Mouse (Mus musculus) neural tube, embryonic 13.5 days (tissue): ENCODE measurements at regions not wholly inside any gene's neighbourhood (a gene's known extent, or its start where the extent isn't known, plus 50 kb on each side); places are given as distances from the start of the nearest gene placed in this dataset.

ENCODE experiments used
- ATAC-seq: fragments of 200-750 bp; cut with Nextera tagmentation; 2 replicates; pipeline ENCODE4 v1.8.0; 2017; ENCODE audit warnings: low read depth, mild to moderate bottlenecking, moderate TSS enrichment, moderate library complexity
- H3K27ac ChIP-seq: fragments of 300-500 bp; sonication (generic); replicated peaks from 2 replicates; pipeline ENCODE4 v1.5.1; 2015; ENCODE audit warnings: moderate library complexity, mild to moderate bottlenecking, inconsistent platforms
- H3K27me3 ChIP-seq: fragments of 300-500 bp; sonication (generic); 2 replicates; pipeline ENCODE4 v1.6.1; 2015; ENCODE audit warnings: mild to moderate bottlenecking, inconsistent platforms
- H3K36me3 ChIP-seq: fragments of 300-500 bp; sonication (generic); 2 replicates; pipeline ENCODE4 v1.6.1; 2015; ENCODE audit warnings: mild to moderate bottlenecking, inconsistent platforms
- H3K4me1 ChIP-seq: fragments of 300-500 bp; sonication (generic); replicated peaks from 2 replicates; pipeline ENCODE4 v1.6.1; 2015; ENCODE audit warnings: inconsistent platforms
- H3K4me2 ChIP-seq: fragments of 300-500 bp; sonication (generic); 2 replicates; pipeline ENCODE4 v1.6.1; 2015; ENCODE audit warnings: inconsistent platforms, mild to moderate bottlenecking, moderate library complexity
- H3K4me3 ChIP-seq: fragments of 300-500 bp; sonication (generic); 2 replicates; pipeline ENCODE4 v1.5.1; 2015; ENCODE audit warnings: mild to moderate bottlenecking, inconsistent platforms
- H3K9ac ChIP-seq: fragments of 300-500 bp; sonication (generic); 2 replicates; pipeline ENCODE4 v1.6.1; 2015; ENCODE audit warnings: moderate library complexity, mild to moderate bottlenecking, inconsistent platforms
- H3K9me3 ChIP-seq: fragments of 300-500 bp; sonication (generic); 2 replicates; pipeline ENCODE4 v1.6.1; 2016; ENCODE audit warnings: inconsistent platforms
- WGBS: fragments of 180-500 bp; shearing (Covaris S2); methylation state at CpG from one replicate; pipeline ENCODE4 v1.1.7; 2015; 5-methylcytosine and 5-hydroxymethylcytosine counted together

DNA sequence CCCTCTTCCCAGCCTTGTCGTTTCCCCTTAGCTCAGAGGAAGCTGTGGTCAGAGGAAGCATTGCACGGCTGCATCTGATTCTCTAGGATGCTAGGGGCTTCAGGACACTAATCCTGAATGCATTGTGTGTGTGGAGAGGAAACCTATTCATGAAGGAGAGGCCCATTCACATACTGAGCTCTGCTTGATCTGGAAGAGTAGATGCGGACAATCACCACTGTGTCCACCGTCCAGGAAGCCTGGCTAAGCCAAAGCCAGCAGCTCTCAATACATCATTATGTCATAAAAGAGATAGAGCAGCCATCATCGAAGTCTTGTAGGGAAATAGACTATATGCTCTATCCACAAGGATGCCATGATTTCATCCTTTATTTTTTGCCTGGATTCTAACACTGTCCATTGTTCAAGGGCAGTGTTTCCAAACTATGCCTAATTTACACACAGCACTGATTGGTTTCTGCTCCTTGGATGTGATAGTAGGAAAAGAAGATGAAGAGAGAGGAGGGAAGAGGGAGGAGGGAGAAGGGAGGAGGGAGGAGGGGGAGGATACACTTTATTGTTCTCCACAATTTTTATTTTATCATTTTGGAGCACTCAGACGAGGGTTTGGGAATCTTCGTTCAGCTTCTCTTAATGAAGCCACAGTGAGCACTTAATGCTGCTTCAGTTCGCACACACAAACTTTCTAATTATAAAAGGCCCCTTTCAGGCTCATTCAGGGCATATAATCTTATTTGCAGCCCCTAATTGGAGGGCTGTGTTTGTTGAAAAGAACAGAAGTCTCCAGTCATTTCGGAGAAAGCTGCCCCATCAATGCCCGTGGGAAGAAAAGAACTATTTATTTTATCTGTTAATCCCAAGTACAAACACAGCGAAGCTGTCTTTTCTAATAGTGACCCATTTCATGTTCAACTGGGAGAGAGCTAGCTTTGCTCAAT, 195.0 kb downstream of the Pdgfra start:
- Histone ChIP-seq H3K27me3 (no peaks in the 10 kb centered on the region), H3K9me3 (no peaks in the 10 kb centered on the region), H3K27ac (no peak overlapping the region), H3K4me3 (no peak overlapping the region), H3K36me3 (no peaks in the 10 kb centered on the region), H3K9ac (no peak overlapping the region), H3K4me2 (no peak overlapping the region), H3K4me1 (0 out of 2 replicates have a peak, but pooled peaks cover 10% of the 10 kb centered on the region)
- ATAC-seq: peak; percentile 43
- 32% methylated on average over 11 of the region's 11 CpGs for WGBS

DNA sequence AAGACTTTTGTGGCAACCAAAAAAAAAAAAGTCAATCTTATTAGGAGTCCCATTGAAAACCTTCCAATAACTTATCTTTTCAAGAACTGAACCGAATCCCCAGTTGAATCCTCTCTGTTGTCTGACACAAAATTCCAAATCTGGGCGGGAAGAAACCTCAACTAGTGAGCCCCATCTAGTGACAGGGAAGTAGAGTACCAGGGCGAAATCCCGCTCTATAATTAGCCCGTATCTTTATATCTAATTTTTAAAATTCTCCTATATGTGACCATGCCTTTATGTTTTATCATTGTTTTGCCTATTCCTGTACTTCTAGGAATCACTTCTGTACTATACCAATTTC, 195.7 kb downstream of the Pdgfra start:
- WGBS: 67% methylated on average over 5 of the region's 5 CpGs
- no peak overlapping the region for H3K4me3 ChIP-seq
- ATAC-seq: no peak
- no peaks in the 10 kb centered on the region for H3K9me3 ChIP-seq
- H3K27me3 ChIP-seq: no peaks in the 10 kb centered on the region
- H3K27ac ChIP-seq: no peak overlapping the region
- no peak overlapping the region for H3K4me2 ChIP-seq
- H3K9ac ChIP-seq: no peak overlapping the region
- 0 out of 2 replicates have a peak, but pooled peaks cover 10% of the 10 kb centered on the region for H3K4me1 ChIP-seq
- no peaks in the 10 kb centered on the region for H3K36me3 ChIP-seq

DNA sequence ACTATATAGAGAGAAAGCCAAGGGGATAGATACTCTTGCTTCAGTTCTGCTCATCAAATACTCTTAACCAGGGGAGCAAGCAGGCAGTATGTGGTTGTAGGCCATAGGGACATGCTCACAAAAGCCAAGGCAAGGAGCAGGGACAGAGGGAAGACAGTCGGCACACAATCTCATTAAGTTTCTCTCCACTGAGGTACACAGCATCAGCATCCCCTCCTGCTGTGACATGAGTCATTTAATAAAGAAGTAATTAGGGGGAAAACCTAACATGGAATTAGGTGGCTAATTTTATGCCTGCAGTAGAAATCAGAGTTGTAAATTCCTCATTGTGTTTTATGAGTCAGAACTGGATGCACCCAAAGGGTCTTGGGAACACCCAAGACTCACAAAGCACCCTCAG, 203.2 kb downstream of the Pdgfra start:
- Histone ChIP-seq H3K27ac (peak overlapping the region; percentile 72), H3K4me3 (no peak overlapping the region), H3K9ac (no peak overlapping the region), H3K4me2 (no peak overlapping the region), H3K27me3 (no peaks in the 10 kb centered on the region), H3K4me1 (no peaks in the 10 kb centered on the region), H3K36me3 (no peaks in the 10 kb centered on the region), H3K9me3 (no peaks in the 10 kb centered on the region)
- WGBS: 26% methylated on average over 1 of the region's 1 CpGs
- ATAC-seq: peak; percentile 78

DNA sequence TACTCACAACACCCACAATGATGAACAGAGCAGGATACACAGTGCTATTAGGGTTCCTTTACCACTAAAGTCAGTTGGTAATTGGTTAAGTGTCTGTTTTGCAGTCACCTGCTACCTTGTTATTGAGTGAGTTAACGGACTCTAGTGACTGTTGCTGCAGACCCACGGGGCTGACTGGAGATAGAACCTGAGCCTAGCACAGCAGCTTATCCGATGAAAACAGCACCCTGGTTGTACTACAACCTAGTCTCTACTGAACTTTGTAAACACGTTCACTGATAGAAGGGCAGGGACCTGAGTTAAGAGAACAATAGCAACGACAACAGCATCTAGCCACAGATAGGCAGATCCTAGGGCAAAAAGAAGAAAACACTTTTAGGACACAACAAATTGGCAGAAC, 206.8 kb downstream of the Pdgfra start:
- 81% methylated on average over 5 of the region's 5 CpGs for WGBS
- H3K9ac ChIP-seq: no peak overlapping the region
- H3K27ac ChIP-seq: no peak overlapping the region
- no peak for ATAC-seq
- H3K27me3 ChIP-seq: no peaks in the 10 kb centered on the region
- H3K4me2 ChIP-seq: no peak overlapping the region
- H3K4me3 ChIP-seq: no peak overlapping the region
- H3K9me3 ChIP-seq: no peaks in the 10 kb centered on the region
- H3K36me3 ChIP-seq: no peaks in the 10 kb centered on the region
- no peaks in the 10 kb centered on the region for H3K4me1 ChIP-seq

DNA sequence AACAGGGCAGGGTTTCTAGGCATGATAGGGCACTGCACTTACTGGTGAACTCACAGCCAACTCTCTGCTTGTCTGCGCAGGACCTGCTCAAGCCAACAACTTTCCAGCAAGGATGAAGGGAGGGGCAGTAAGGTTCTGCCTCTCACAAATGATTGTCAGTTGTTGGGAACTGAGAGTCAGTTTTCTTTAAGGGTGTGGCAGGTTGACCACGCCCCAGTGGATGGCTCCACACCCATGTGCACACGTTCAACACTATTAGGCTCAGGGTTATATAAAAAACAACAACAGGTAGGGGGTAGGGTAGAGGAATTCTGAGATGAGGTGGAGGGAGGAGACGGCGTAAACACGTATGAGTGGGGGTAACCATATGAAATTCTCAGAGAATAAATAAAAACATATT, 210.9 kb upstream of the Kit start:
- no peak overlapping the region for H3K9ac ChIP-seq
- H3K36me3 ChIP-seq: no peaks in the 10 kb centered on the region
- no peak for ATAC-seq
- H3K4me1 ChIP-seq: no peaks in the 10 kb centered on the region
- no peaks in the 10 kb centered on the region for H3K9me3 ChIP-seq
- H3K4me3 ChIP-seq: no peak overlapping the region
- H3K4me2 ChIP-seq: no peak overlapping the region
- H3K27me3 ChIP-seq: no peaks in the 10 kb centered on the region
- 91% methylated on average over 6 of the region's 6 CpGs for WGBS
- H3K27ac ChIP-seq: no peak overlapping the region

DNA sequence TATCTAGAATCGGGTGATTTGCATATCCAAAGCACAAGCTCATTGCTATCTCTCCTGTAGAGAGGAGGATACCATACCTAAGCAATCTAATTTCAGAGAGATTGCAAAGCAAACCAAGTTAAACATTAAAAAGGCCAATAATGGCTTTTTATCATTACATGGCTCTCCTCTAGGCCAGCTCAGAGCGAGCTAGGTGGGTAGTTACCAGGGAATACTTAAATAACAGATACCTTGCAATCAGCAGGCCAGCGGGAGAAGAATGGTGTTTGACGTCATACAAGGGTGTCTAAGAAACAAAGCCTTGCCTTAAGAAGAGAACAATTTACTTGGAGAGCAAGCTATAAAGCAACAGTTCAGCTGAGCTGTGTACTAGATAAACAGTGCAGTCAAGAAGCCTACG, 207.4 kb upstream of the Kit start:
- Histone ChIP-seq H3K9ac (no peak overlapping the region), H3K27ac (no peak overlapping the region), H3K9me3 (no peaks in the 10 kb centered on the region), H3K4me2 (no peak overlapping the region), H3K4me3 (no peak overlapping the region), H3K4me1 (no peaks in the 10 kb centered on the region), H3K36me3 (no peaks in the 10 kb centered on the region), H3K27me3 (no peaks in the 10 kb centered on the region)
- 74% methylated on average over 5 of the region's 5 CpGs for WGBS
- no peak for ATAC-seq

DNA sequence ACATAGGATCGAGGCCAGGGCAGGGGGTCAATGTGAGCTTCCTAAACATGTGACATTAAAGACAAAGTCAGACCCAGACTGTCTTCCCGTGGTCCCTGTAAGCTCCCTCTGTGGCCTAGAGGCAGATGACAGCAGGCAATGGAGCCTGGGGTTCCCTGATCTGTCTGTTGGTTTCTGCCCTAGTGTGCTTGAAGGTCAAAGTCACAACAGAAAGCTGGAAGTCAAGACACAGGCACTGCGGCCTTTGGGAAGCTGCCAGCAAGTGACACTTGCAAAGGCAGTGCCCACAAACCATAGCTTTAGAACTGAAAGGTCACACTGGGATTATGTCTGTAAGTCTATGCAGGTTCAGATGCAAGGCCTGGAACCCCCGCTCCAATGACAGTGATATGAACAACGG, 206.0 kb upstream of the Kit start:
- Histone ChIP-seq H3K4me3 (no peak overlapping the region), H3K36me3 (no peaks in the 10 kb centered on the region), H3K9me3 (no peaks in the 10 kb centered on the region), H3K9ac (no peak overlapping the region), H3K4me2 (no peak overlapping the region), H3K4me1 (no peaks in the 10 kb centered on the region), H3K27me3 (no peaks in the 10 kb centered on the region), H3K27ac (no peak overlapping the region)
- ATAC-seq: no peak
- 90% methylated on average over 5 of the region's 5 CpGs for WGBS

DNA sequence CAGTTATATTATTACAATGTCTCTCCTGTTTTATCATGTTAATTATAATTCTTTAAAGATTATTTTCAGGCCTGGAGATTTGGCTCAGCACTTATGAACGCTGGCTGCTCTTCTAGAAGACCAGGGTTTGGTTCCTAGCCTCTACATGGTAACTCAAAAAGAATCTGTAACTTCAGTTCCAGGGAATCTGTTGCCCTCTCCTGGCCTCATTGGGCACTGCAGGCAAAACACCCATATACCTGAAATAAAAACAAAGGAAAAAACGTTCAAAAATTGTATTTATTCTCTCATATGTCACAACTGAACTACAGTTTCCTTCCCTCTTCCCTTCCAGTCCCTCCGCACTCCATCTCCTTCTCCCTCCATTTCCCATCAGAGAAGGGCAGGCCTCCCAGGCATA, 201.9 kb upstream of the Kit start:
- H3K4me1 ChIP-seq: peaks cover 7% of the 10 kb centered on the region
- H3K4me2 ChIP-seq: no peak overlapping the region
- H3K27ac ChIP-seq: no peak overlapping the region
- H3K9me3 ChIP-seq: no peaks in the 10 kb centered on the region
- no peaks in the 10 kb centered on the region for H3K36me3 ChIP-seq
- no peaks in the 10 kb centered on the region for H3K27me3 ChIP-seq
- no peak for ATAC-seq
- H3K4me3 ChIP-seq: no peak overlapping the region
- no peak overlapping the region for H3K9ac ChIP-seq
- WGBS: 67% methylated on average over 3 of the region's 3 CpGs

GRCm38 (mm10) chr5:75377311-75378300, 197.1 kb upstream of the Kit start:
- Histone ChIP-seq H3K9ac (no peak overlapping the region), H3K36me3 (no peaks in the 10 kb centered on the region), H3K27ac (no peak overlapping the region), H3K4me1 (peaks cover 7% of the 10 kb centered on the region), H3K27me3 (no peaks in the 10 kb centered on the region), H3K9me3 (no peaks in the 10 kb centered on the region), H3K4me2 (no peak overlapping the region), H3K4me3 (no peak overlapping the region)
- 37% methylated on average over 19 of the region's 19 CpGs for WGBS
- ATAC-seq: no peak

GRCm38 (mm10) chr5:75378655-75379054, 196.1 kb upstream of the Kit start:
- ATAC-seq: no peak
- 60% methylated on average over 2 of the region's 2 CpGs for WGBS
- H3K36me3 ChIP-seq: no peaks in the 10 kb centered on the region

GRCm38 (mm10) chr5:75380340-75380739, 194.4 kb upstream of the Kit start:
- 74% methylated on average over 1 of the region's 1 CpGs for WGBS
- Histone ChIP-seq H3K4me2 (no peak overlapping the region), H3K27me3 (no peaks in the 10 kb centered on the region), H3K36me3 (no peaks in the 10 kb centered on the region), H3K9me3 (no peaks in the 10 kb centered on the region), H3K4me3 (no peak overlapping the region), H3K4me1 (peaks cover 7% of the 10 kb centered on the region), H3K27ac (no peak overlapping the region), H3K9ac (no peak overlapping the region)
- ATAC-seq: no peak

More at GRCm38 (mm10) chr5:75378655-75379054, 196.1 kb upstream of the Kit start:
- Histone ChIP-seq H3K27me3 (no peaks in the 10 kb centered on the region), H3K4me1 (peaks cover 7% of the 10 kb centered on the region), H3K4me3 (no peak overlapping the region), H3K27ac (no peak overlapping the region), H3K4me2 (no peak overlapping the region), H3K9me3 (no peaks in the 10 kb centered on the region), H3K9ac (no peak overlapping the region)

GRCm38 (mm10) chr5:75382138-75382537, 192.6 kb upstream of the Kit start:
- 92% methylated on average over 3 of the region's 3 CpGs for WGBS
- no peaks in the 10 kb centered on the region for H3K27me3 ChIP-seq
- ATAC-seq: no peak
- H3K4me2 ChIP-seq: no peak overlapping the region
- H3K4me1 ChIP-seq: peaks cover 7% of the 10 kb centered on the region
- H3K27ac ChIP-seq: no peak overlapping the region
- H3K36me3 ChIP-seq: no peaks in the 10 kb centered on the region
- no peak overlapping the region for H3K4me3 ChIP-seq
- H3K9ac ChIP-seq: no peak overlapping the region
- H3K9me3 ChIP-seq: no peaks in the 10 kb centered on the region
